Mouse (Mus musculus): ENCODE results near the gene Cyfip2. TPM values are rescaled to one million over a fixed set of nuclear protein-coding genes. Genes with fewer than 3 reads are reported as not detected.

Gene Cyfip2
- polyA plus RNA-seq, 1 experiment from 2014 or later, result 117 TPM

- Histone ChIP-seq H3K36me3 (replicated peaks; ENCODE audit: control insufficient read depth, insufficient read depth) (peaks cover 95% of the 10 kb centered on the region), H3K9ac (no peak overlapping the region), H3K9me3 (ENCODE audit: control insufficient read depth, low read length) (no peaks in the 10 kb centered on the region), H3K27me3 (ENCODE audit: control insufficient read depth, insufficient read depth, low read length) (no peaks in the 10 kb centered on the region), H3K4me2 (replicated peaks) (no peak overlapping the region), H3K4me3 (replicated peaks; ENCODE audit: low read length) (no peak overlapping the region), H3K27ac (no peak overlapping the region), H3K4me1 (replicated peaks; ENCODE audit: control insufficient read depth, insufficient read depth, low read length) (no peaks in the 10 kb centered on the region)
- peak; percentile 50 for DNase-seq (ENCODE audit: low spot score)
- WGBS, result 70% methylated on average over 4 of the region's 4 CpGs
- no peak for ATAC-seq (ENCODE audit: low FRiP score)
Observed at GRCm38 (mm10) chr11:46258207-46258606, 54.5 kb downstream of the Cyfip2 start.

GRCm38 (mm10) chr11:46255291-46255690 is 57.4 kb downstream of the Cyfip2 start:
- no peak for ATAC-seq (ENCODE audit: low FRiP score)
- WGBS, result 85% methylated on average over 2 of the region's 2 CpGs
- peaks cover 95% of the 10 kb centered on the region for H3K36me3 ChIP-seq (replicated peaks; ENCODE audit: control insufficient read depth, insufficient read depth)

GRCm38 (mm10) chr11:46251994-46252393 is 60.7 kb downstream of the Cyfip2 start:
- peak; percentile 74 for DNase-seq (ENCODE audit: low spot score)
- WGBS, result 38% methylated on average over 7 of the region's 7 CpGs
- no peak overlapping the region for H3K27ac ChIP-seq
- no peak overlapping the region for H3K4me2 ChIP-seq (replicated peaks)
- H3K9me3 ChIP-seq (ENCODE audit: control insufficient read depth, low read length), result no peaks in the 10 kb centered on the region
- H3K9ac ChIP-seq, result no peak overlapping the region
- peaks cover 95% of the 10 kb centered on the region for H3K36me3 ChIP-seq (replicated peaks; ENCODE audit: control insufficient read depth, insufficient read depth)
- ATAC-seq (ENCODE audit: low FRiP score), result peak; percentile 37; the same call in 1 of the 2 replicates
- no peak overlapping the region for H3K4me3 ChIP-seq (replicated peaks; ENCODE audit: low read length)
- H3K27me3 ChIP-seq (ENCODE audit: control insufficient read depth, insufficient read depth, low read length), result no peaks in the 10 kb centered on the region
- H3K4me1 ChIP-seq (replicated peaks; ENCODE audit: control insufficient read depth, insufficient read depth, low read length), result no peaks in the 10 kb centered on the region

More at GRCm38 (mm10) chr11:46255291-46255690, 57.4 kb downstream of the Cyfip2 start:
- no peak overlapping the region for H3K4me2 ChIP-seq (replicated peaks)
- no peaks in the 10 kb centered on the region for H3K4me1 ChIP-seq (replicated peaks; ENCODE audit: control insufficient read depth, insufficient read depth, low read length)
- no peak overlapping the region for H3K9ac ChIP-seq
- no peaks in the 10 kb centered on the region for H3K9me3 ChIP-seq (ENCODE audit: control insufficient read depth, low read length)
- DNase-seq (ENCODE audit: low spot score), result no peak
- H3K4me3 ChIP-seq (replicated peaks; ENCODE audit: low read length), result no peak overlapping the region
- H3K27ac ChIP-seq, result no peak overlapping the region
- no peaks in the 10 kb centered on the region for H3K27me3 ChIP-seq (ENCODE audit: control insufficient read depth, insufficient read depth, low read length)

GRCm38 (mm10) chr11:46248352-46248751 is 64.3 kb downstream of the Cyfip2 start:
- H3K27ac ChIP-seq, result no peak overlapping the region
- H3K9ac ChIP-seq, result no peak overlapping the region
- H3K27me3 ChIP-seq (ENCODE audit: control insufficient read depth, insufficient read depth, low read length), result no peaks in the 10 kb centered on the region
- H3K4me2 ChIP-seq (replicated peaks), result no peak overlapping the region
- peaks cover 92% of the 10 kb centered on the region for H3K36me3 ChIP-seq (replicated peaks; ENCODE audit: control insufficient read depth, insufficient read depth)
- H3K4me1 ChIP-seq (replicated peaks; ENCODE audit: control insufficient read depth, insufficient read depth, low read length), result no peaks in the 10 kb centered on the region
- no peaks in the 10 kb centered on the region for H3K9me3 ChIP-seq (ENCODE audit: control insufficient read depth, low read length)
- WGBS, result 87% methylated on average over 3 of the region's 3 CpGs
- no peak overlapping the region for H3K4me3 ChIP-seq (replicated peaks; ENCODE audit: low read length)
- ATAC-seq (ENCODE audit: low FRiP score) (no peak), DNase-seq (ENCODE audit: low spot score) (no peak)

- Histone ChIP-seq H3K27ac (no peak overlapping the region), H3K9me3 (ENCODE audit: control insufficient read depth, low read length) (no peaks in the 10 kb centered on the region), H3K27me3 (ENCODE audit: control insufficient read depth, insufficient read depth, low read length) (no peaks in the 10 kb centered on the region), H3K4me2 (replicated peaks) (no peak overlapping the region), H3K9ac (no peak overlapping the region), H3K36me3 (replicated peaks; ENCODE audit: control insufficient read depth, insufficient read depth) (peaks cover 83% of the 10 kb centered on the region), H3K4me1 (replicated peaks; ENCODE audit: control insufficient read depth, insufficient read depth, low read length) (no peaks in the 10 kb centered on the region), H3K4me3 (replicated peaks; ENCODE audit: low read length) (no peak overlapping the region)
- ATAC-seq (ENCODE audit: low FRiP score) (no peak), DNase-seq (ENCODE audit: low spot score) (no peak)
- WGBS, result 81% methylated on average over 7 of the region's 7 CpGs
Observed at GRCm38 (mm10) chr11:46246393-46246792, 66.3 kb downstream of the Cyfip2 start.

GRCm38 (mm10) chr11:46245926-46246325 is 66.7 kb downstream of the Cyfip2 start:
- no peak overlapping the region for H3K4me2 ChIP-seq (replicated peaks)
- WGBS, result 81% methylated on average over 8 of the region's 8 CpGs
- no peak overlapping the region for H3K9ac ChIP-seq
- no peaks in the 10 kb centered on the region for H3K9me3 ChIP-seq (ENCODE audit: control insufficient read depth, low read length)
- H3K36me3 ChIP-seq (replicated peaks; ENCODE audit: control insufficient read depth, insufficient read depth), result peaks cover 83% of the 10 kb centered on the region
- H3K27me3 ChIP-seq (ENCODE audit: control insufficient read depth, insufficient read depth, low read length), result no peaks in the 10 kb centered on the region
- ATAC-seq (ENCODE audit: low FRiP score) (no peak), DNase-seq (ENCODE audit: low spot score) (no peak)
- no peaks in the 10 kb centered on the region for H3K4me1 ChIP-seq (replicated peaks; ENCODE audit: control insufficient read depth, insufficient read depth, low read length)
- no peak overlapping the region for H3K27ac ChIP-seq
- H3K4me3 ChIP-seq (replicated peaks; ENCODE audit: low read length), result no peak overlapping the region

GRCm38 (mm10) chr11:46244731-46245604 is 67.7 kb downstream of the Cyfip2 start:
- DNase-seq (ENCODE audit: low spot score) (no peak), ATAC-seq (ENCODE audit: low FRiP score) (no peak)
- WGBS, result 85% methylated on average over 23 of the region's 23 CpGs
- H3K27ac ChIP-seq, result no peak overlapping the region
- no peaks in the 10 kb centered on the region for H3K9me3 ChIP-seq (ENCODE audit: control insufficient read depth, low read length)
- H3K4me1 ChIP-seq (replicated peaks; ENCODE audit: control insufficient read depth, insufficient read depth, low read length), result no peaks in the 10 kb centered on the region
- H3K36me3 ChIP-seq (replicated peaks; ENCODE audit: control insufficient read depth, insufficient read depth), result peaks cover 83% of the 10 kb centered on the region
- no peak overlapping the region for H3K4me3 ChIP-seq (replicated peaks; ENCODE audit: low read length)
- no peak overlapping the region for H3K9ac ChIP-seq
- no peak overlapping the region for H3K4me2 ChIP-seq (replicated peaks)
- no peaks in the 10 kb centered on the region for H3K27me3 ChIP-seq (ENCODE audit: control insufficient read depth, insufficient read depth, low read length)

- ATAC-seq (ENCODE audit: low FRiP score) (no peak), DNase-seq (ENCODE audit: low spot score) (no peak)
- Histone ChIP-seq H3K9ac (no peak overlapping the region), H3K27ac (no peak overlapping the region), H3K36me3 (replicated peaks; ENCODE audit: control insufficient read depth, insufficient read depth) (peaks cover 83% of the 10 kb centered on the region), H3K9me3 (ENCODE audit: control insufficient read depth, low read length) (no peaks in the 10 kb centered on the region), H3K4me2 (replicated peaks) (no peak overlapping the region), H3K4me3 (replicated peaks; ENCODE audit: low read length) (no peak overlapping the region), H3K4me1 (replicated peaks; ENCODE audit: control insufficient read depth, insufficient read depth, low read length) (no peaks in the 10 kb centered on the region), H3K27me3 (ENCODE audit: control insufficient read depth, insufficient read depth, low read length) (no peaks in the 10 kb centered on the region)
- WGBS, result 95% methylated on average over 8 of the region's 8 CpGs
Observed at GRCm38 (mm10) chr11:46241985-46242384, 70.7 kb downstream of the Cyfip2 start.

- no peak for ATAC-seq (ENCODE audit: low FRiP score)
Observed at GRCm38 (mm10) chr11:46241150-46241673, 71.4 kb downstream of the Cyfip2 start.

More at GRCm38 (mm10) chr11:46241150-46241673, 71.4 kb downstream of the Cyfip2 start:
- Histone ChIP-seq H3K4me1 (replicated peaks; ENCODE audit: control insufficient read depth, insufficient read depth, low read length) (no peaks in the 10 kb centered on the region; the same call in 1 of the 2 replicates), H3K4me3 (replicated peaks; ENCODE audit: low read length) (no peak overlapping the region), H3K27me3 (ENCODE audit: control insufficient read depth, insufficient read depth, low read length) (no peaks in the 10 kb centered on the region), H3K4me2 (replicated peaks) (no peak overlapping the region), H3K9ac (no peak overlapping the region), H3K9me3 (ENCODE audit: control insufficient read depth, low read length) (no peaks in the 10 kb centered on the region), H3K27ac (no peak overlapping the region), H3K36me3 (replicated peaks; ENCODE audit: control insufficient read depth, insufficient read depth) (peaks cover 81% of the 10 kb centered on the region)
- 95% methylated on average over 7 of the region's 7 CpGs for WGBS
- DNase-seq (ENCODE audit: low spot score), result no peak
